7 mouse cellular contexts compared by ENCODE assay signal in genomic region chr17:56425584-56425914, GRCm38 (mm10). TPM values are rescaled to one million over a fixed set of nuclear protein-coding genes. Genes with fewer than 3 reads are reported as not detected.
A peak's percentile ranks its signal among the peaks of the same experiment; 100 is the strongest.
DNase-seq lines count a peak whose midpoint lies in the region; ATAC-seq lines count a peak whose summit lies in the region.

No protein-coding gene starts in this region.

- H3K27me3 ChIP-seq in embryonic facial prominence, embryonic 12.5 days, result no peaks in the 10 kb centered on the region
- peaks cover 6% of the 10 kb centered on the region for H3K27me3 ChIP-seq in heart, embryonic 11.5 days (ENCODE audit: control insufficient read depth, insufficient read depth, low read length)
- H3K27me3 ChIP-seq in kidney, embryonic 14.5 days (ENCODE audit: control insufficient read depth, insufficient read depth, low read length), result no peaks in the 10 kb centered on the region
- peaks cover 42% of the 10 kb centered on the region for H3K27me3 ChIP-seq in liver, embryonic 11.5 days (replicated peaks; ENCODE audit: control insufficient read depth, insufficient read depth, low read length)

- WGBS in embryonic facial prominence, embryonic 12.5 days, result under 1% methylated on average over 37 of the region's 47 CpGs
- under 1% methylated on average over 45 of the region's 47 CpGs for WGBS in heart, embryonic 11.5 days (ENCODE audit: insufficient replicate concordance)
- under 1% methylated on average over 33 of the region's 47 CpGs for WGBS in kidney, embryonic 14.5 days
- WGBS in liver, embryonic 11.5 days, result under 1% methylated on average over 44 of the region's 47 CpGs

- DNase-seq in brain, adult 2 months (ENCODE audit: low read depth, low spot score), result peak; percentile 84
- DNase-seq in liver, embryonic 11.5 days (ENCODE audit: low spot score), result peak; percentile 79
- DNase-seq in spleen, postnatal 14 days (ENCODE audit: low spot score in 2 of 2), result peak; percentile 63 to 79

- peak; percentile 79 for ATAC-seq in embryonic facial prominence, embryonic 12.5 days (ENCODE audit: insufficient number of reproducible peaks, insufficient read depth, low FRiP score, low TSS enrichment)
- ATAC-seq in heart, embryonic 11.5 days (replicated peaks; ENCODE audit: insufficient number of reproducible peaks, low FRiP score, low TSS enrichment), result peak; percentile 58
- ATAC-seq in kidney, embryonic 14.5 days (ENCODE audit: low FRiP score, low TSS enrichment), result peak; percentile 78
- peak; percentile 55 for ATAC-seq in liver, embryonic 11.5 days (replicated peaks; ENCODE audit: low FRiP score)
- ATAC-seq in monocyte, adult 5-6 weeks (replicated peaks; ENCODE audit: insufficient number of reproducible peaks, low FRiP score, low TSS enrichment, poor library complexity, severe bottlenecking), result 0 out of 2 replicates have a peak, but pooled peaks have one; percentile 42

- peak overlapping the region; percentile 87 for H3K4me2 ChIP-seq in embryonic facial prominence, embryonic 12.5 days (replicated peaks)
- H3K4me2 ChIP-seq in heart, embryonic 11.5 days, result peak overlapping the region; percentile 77
- peak overlapping the region; percentile 77 for H3K4me2 ChIP-seq in kidney, embryonic 14.5 days (replicated peaks; ENCODE audit: low read depth, low read length)
- H3K4me2 ChIP-seq in liver, embryonic 11.5 days, result peak overlapping the region; percentile 85

- H3K4me1 ChIP-seq in embryonic facial prominence, embryonic 12.5 days, result peaks cover 18% of the 10 kb centered on the region; the same call in 1 of the 2 replicates
- peaks cover 15% of the 10 kb centered on the region for H3K4me1 ChIP-seq in heart, embryonic 11.5 days (ENCODE audit: control insufficient read depth, insufficient read depth, low read length)
- H3K4me1 ChIP-seq in kidney, embryonic 14.5 days (ENCODE audit: control insufficient read depth, insufficient read depth, low read length), result peaks cover 14% of the 10 kb centered on the region
- H3K4me1 ChIP-seq in liver, embryonic 11.5 days (replicated peaks; ENCODE audit: control insufficient read depth, insufficient read depth, low read length), result peaks cover 12% of the 10 kb centered on the region; the same call in 1 of the 2 replicates

- peaks cover 66% of the 10 kb centered on the region for H3K36me3 ChIP-seq in embryonic facial prominence, embryonic 12.5 days
- H3K36me3 ChIP-seq in heart, embryonic 11.5 days (ENCODE audit: control insufficient read depth, insufficient read depth, low read length), result peaks cover 31% of the 10 kb centered on the region
- H3K36me3 ChIP-seq in kidney, embryonic 14.5 days (ENCODE audit: control insufficient read depth, insufficient read depth, low read length), result peaks cover 75% of the 10 kb centered on the region
- peaks cover 13% of the 10 kb centered on the region for H3K36me3 ChIP-seq in liver, embryonic 11.5 days (ENCODE audit: control insufficient read depth, insufficient read depth, low read length)

- H3K27ac ChIP-seq in embryonic facial prominence, embryonic 12.5 days, result peak overlapping the region; percentile 80
- H3K27ac ChIP-seq in heart, embryonic 11.5 days (ENCODE audit: low read depth, low read length), result no peak overlapping the region
- peak overlapping the region; percentile 44; the same call in 1 of the 2 replicates for H3K27ac ChIP-seq in kidney, embryonic 14.5 days (ENCODE audit: low read depth, low read length)
- no peak overlapping the region for H3K27ac ChIP-seq in liver, embryonic 11.5 days (ENCODE audit: low read depth, low read length)

- peak overlapping the region; percentile 46 for H3K4me3 ChIP-seq in embryonic facial prominence, embryonic 12.5 days
- H3K4me3 ChIP-seq in heart, embryonic 11.5 days (ENCODE audit: low read depth, low read length), result peak overlapping the region; percentile 52
- peak overlapping the region; percentile 39 for H3K4me3 ChIP-seq in kidney, embryonic 14.5 days (ENCODE audit: low read length)
- peak overlapping the region; percentile 58 for H3K4me3 ChIP-seq in liver, embryonic 11.5 days (ENCODE audit: low read depth, low read length)

- no peaks in the 10 kb centered on the region for H3K9me3 ChIP-seq in embryonic facial prominence, embryonic 12.5 days
- H3K9me3 ChIP-seq in heart, embryonic 11.5 days (replicated peaks; ENCODE audit: control insufficient read depth, low read length), result no peaks in the 10 kb centered on the region
- no peaks in the 10 kb centered on the region for H3K9me3 ChIP-seq in kidney, embryonic 14.5 days (ENCODE audit: control insufficient read depth, low read length)
- H3K9me3 ChIP-seq in liver, embryonic 11.5 days (ENCODE audit: control insufficient read depth, low read length), result no peaks in the 10 kb centered on the region

- H3K9ac ChIP-seq in embryonic facial prominence, embryonic 12.5 days, result peak overlapping the region; percentile 68
- H3K9ac ChIP-seq in heart, embryonic 11.5 days (ENCODE audit: low read depth, low read length), result peak overlapping the region; percentile 73
- H3K9ac ChIP-seq in kidney, embryonic 14.5 days (ENCODE audit: low read depth, low read length), result peak overlapping the region; percentile 65
- H3K9ac ChIP-seq in liver, embryonic 11.5 days (ENCODE audit: low read depth, low read length), result peak overlapping the region; percentile 63

RNA-seq across cellular contexts. Expression of gene Ptprs, which starts 50.7 kb away (rescaled TPM):
- polyA plus RNA-seq in embryonic facial prominence, embryonic 12.5 days (2016; fragmentation: Nextera tagmentation; extraction: Ambion mirVana), result 158 and 167 TPM in 2 replicates
- polyA plus RNA-seq in heart, embryonic 11.5 days (2014; fragmentation: Nextera tagmentation; extraction: Ambion mirVana), result 53.0 and 58.1 TPM in 2 replicates
- 115 and 122 TPM in 2 replicates for polyA plus RNA-seq in kidney, embryonic 14.5 days (2014; fragmentation: Nextera tagmentation; extraction: Ambion mirVana)
- 33.4 and 39.8 TPM in 2 replicates for polyA plus RNA-seq in liver, embryonic 11.5 days (2014; fragmentation: Nextera tagmentation; extraction: Ambion mirVana)
- 15.5 to 40.8 TPM (median 16.3 TPM) in 3 replicates for total RNA-seq in monocyte, adult 5-6 weeks (2017)

Comparison
In these comparisons a context has a peak if more than half of its experiments do, and no peak if none do; other contexts are left out.
1. H3K27ac ChIP-seq: peak in embryonic facial prominence, embryonic 12.5 days (single experiment) and kidney, embryonic 14.5 days (single experiment); none in heart, embryonic 11.5 days (single experiment) and liver, embryonic 11.5 days (single experiment).
2. Peak in every context shown above with its lines, with median percentiles within 50 percentile points of each other: DNase-seq, ATAC-seq, H3K4me2 ChIP-seq, H3K4me3 ChIP-seq and H3K9ac ChIP-seq.